15 mouse cellular contexts compared by ENCODE assay signal in the genomic region with DNA sequence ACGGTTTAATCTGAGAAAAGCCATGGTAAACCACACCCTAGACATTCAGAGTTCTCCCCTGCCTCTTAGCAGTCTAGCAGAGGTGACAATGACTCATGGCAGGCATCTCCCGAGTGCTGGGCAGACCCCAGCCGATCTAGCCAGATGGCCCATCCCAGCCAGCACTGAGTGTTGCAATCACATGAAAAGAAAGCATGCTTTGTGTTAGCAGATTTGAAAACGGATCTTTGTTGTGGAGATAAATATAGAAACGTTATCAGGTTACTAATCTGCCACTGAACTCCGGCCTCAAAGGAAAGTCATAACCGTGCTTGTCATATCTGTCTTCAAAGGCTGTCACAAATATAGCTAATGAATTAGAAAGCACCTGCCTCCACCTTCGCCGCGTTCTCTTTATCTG. TPM values are rescaled to one million over a fixed set of nuclear protein-coding genes. Genes with fewer than 3 reads are reported as not detected.
A peak's percentile ranks its signal among the peaks of the same experiment; 100 is the strongest.
DNase-seq lines count a peak whose midpoint lies in the region; ATAC-seq and TF ChIP-seq lines count a peak whose summit lies in the region.
"Had no signal": no experiment of that assay in that cellular context is flagged by ENCODE, and none has a peak within 500 bp of the region (broad histone marks: within the 10 kb centered on the region; RNA-seq: fewer than 3 reads in every experiment).

No protein-coding gene starts in this region.

- H3K36me3 ChIP-seq in forebrain, embryonic 14.5 days (ENCODE audit: control insufficient read depth, insufficient read depth, low read length): no peaks in the 10 kb centered on the region
- no peaks in the 10 kb centered on the region for H3K36me3 ChIP-seq in forebrain, embryonic 12.5 days (replicated peaks)
- no peaks in the 10 kb centered on the region for H3K36me3 ChIP-seq in lung, embryonic 14.5 days (ENCODE audit: insufficient read depth)
- H3K36me3 ChIP-seq in forebrain, embryonic 16.5 days (ENCODE audit: control insufficient read depth, insufficient read depth): no peaks in the 10 kb centered on the region
- H3K36me3 ChIP-seq in stomach, embryonic 16.5 days (ENCODE audit: control insufficient read depth, insufficient read depth, low read length): no peaks in the 10 kb centered on the region
- H3K36me3 ChIP-seq: neural tube, embryonic 12.5 days had no signal

- no peak overlapping the region for H3K9ac ChIP-seq in forebrain, embryonic 14.5 days (ENCODE audit: low read length)
- H3K9ac ChIP-seq in forebrain, embryonic 12.5 days: no peak overlapping the region
- H3K9ac ChIP-seq in lung, embryonic 14.5 days: no peak overlapping the region
- no peak overlapping the region for H3K9ac ChIP-seq in forebrain, embryonic 16.5 days (replicated peaks; ENCODE audit: low read depth, low read length)
- H3K9ac ChIP-seq in stomach, embryonic 16.5 days (ENCODE audit: low read length): no peak overlapping the region
- H3K9ac ChIP-seq: neural tube, embryonic 12.5 days had no signal

- TF ChIP-seq CTCF in lung, embryonic 14.5 days (IDR thresholded peaks at IDR 0.05; ENCODE audit: low read depth): no peak

- peaks cover 2% of the 10 kb centered on the region; the same call in 1 of the 2 replicates for H3K4me1 ChIP-seq in forebrain, embryonic 14.5 days (ENCODE audit: control insufficient read depth, insufficient read depth, low read length)
- peaks cover 6% of the 10 kb centered on the region for H3K4me1 ChIP-seq in forebrain, embryonic 12.5 days
- H3K4me1 ChIP-seq in lung, embryonic 14.5 days (ENCODE audit: insufficient read depth): peaks cover 6% of the 10 kb centered on the region; the same call in 1 of the 2 replicates
- 0 out of 2 replicates have a peak, but pooled peaks cover 2% of the 10 kb centered on the region for H3K4me1 ChIP-seq in forebrain, embryonic 16.5 days (replicated peaks; ENCODE audit: control insufficient read depth, insufficient read depth, low read length)
- H3K4me1 ChIP-seq in stomach, embryonic 16.5 days (ENCODE audit: control insufficient read depth, insufficient read depth, low read length): no peaks in the 10 kb centered on the region
- H3K4me1 ChIP-seq: neural tube, embryonic 12.5 days had no signal

- no peak overlapping the region for H3K4me2 ChIP-seq in forebrain, embryonic 14.5 days (ENCODE audit: low read length)
- no peak overlapping the region for H3K4me2 ChIP-seq in forebrain, embryonic 12.5 days
- no peak overlapping the region for H3K4me2 ChIP-seq in lung, embryonic 14.5 days
- H3K4me2 ChIP-seq in forebrain, embryonic 16.5 days (ENCODE audit: low read length): no peak overlapping the region
- H3K4me2 ChIP-seq in stomach, embryonic 16.5 days (ENCODE audit: low read depth, low read length): peak overlapping the region; percentile 5; the same call in 1 of the 2 replicates
- H3K4me2 ChIP-seq: midbrain, embryonic 11.5 days; neural tube, embryonic 12.5 days had no signal

- ATAC-seq in forebrain, embryonic 14.5 days: peak; percentile 51; the same call in 1 of the 2 replicates
- no peak for ATAC-seq in forebrain, embryonic 12.5 days (ENCODE audit: low FRiP score)
- peak; percentile 24; the same call in 1 of the 2 replicates for ATAC-seq in lung, embryonic 14.5 days (ENCODE audit: insufficient read depth)
- peak; percentile 53; the same call in 1 of the 2 replicates for ATAC-seq in forebrain, embryonic 16.5 days
- ATAC-seq in stomach, embryonic 16.5 days (ENCODE audit: insufficient read depth, low FRiP score): no peak
- ATAC-seq: hindbrain, postnatal 0 days had no signal

- WGBS in forebrain, embryonic 14.5 days: 42% methylated on average over 10 of the region's 10 CpGs
- 49% methylated on average over 10 of the region's 10 CpGs for WGBS in forebrain, embryonic 12.5 days
- 40% methylated on average over 10 of the region's 10 CpGs for WGBS in lung, embryonic 14.5 days
- 41% methylated on average over 10 of the region's 10 CpGs for WGBS in forebrain, embryonic 16.5 days
- 40% methylated on average over 10 of the region's 10 CpGs for WGBS in stomach, embryonic 16.5 days

- DNase-seq in forebrain, embryonic 14.5 days (ENCODE audit: low spot score): no peak
- DNase-seq in lung, embryonic 14.5 days: no peak
- no peak for DNase-seq in lung, postnatal 4 days
- DNase-seq in layer of hippocampus, postnatal 25 days (ENCODE audit: extremely low spot score in 1 of 2, low spot score in 1 of 2): no peak
- no peak for DNase-seq in ovary, adult 18-20 months (ENCODE audit: low spot score)
- DNase-seq: gastrocnemius, postnatal 25 days; kidney, postnatal 4 days; lung, adult 2 months; thymus, adult 18-20 months had no signal

- no peaks in the 10 kb centered on the region for H3K27me3 ChIP-seq in forebrain, embryonic 14.5 days (replicated peaks; ENCODE audit: control insufficient read depth, insufficient read depth, low read length)
- H3K27me3 ChIP-seq in forebrain, embryonic 12.5 days: no peaks in the 10 kb centered on the region
- H3K27me3 ChIP-seq in lung, embryonic 14.5 days (ENCODE audit: insufficient read depth, low read length): no peaks in the 10 kb centered on the region
- no peaks in the 10 kb centered on the region for H3K27me3 ChIP-seq in forebrain, embryonic 16.5 days (replicated peaks; ENCODE audit: control insufficient read depth, insufficient read depth, low read length)
- no peaks in the 10 kb centered on the region for H3K27me3 ChIP-seq in stomach, embryonic 16.5 days (ENCODE audit: control insufficient read depth, insufficient read depth, low read length)
- H3K27me3 ChIP-seq: neural tube, embryonic 12.5 days had no signal

- no peak overlapping the region for H3K27ac ChIP-seq in forebrain, embryonic 14.5 days (ENCODE audit: low read depth, low read length)
- H3K27ac ChIP-seq in forebrain, embryonic 12.5 days: no peak overlapping the region
- no peak overlapping the region for H3K27ac ChIP-seq in lung, embryonic 14.5 days (ENCODE audit: low read depth)
- H3K27ac ChIP-seq in forebrain, embryonic 16.5 days (ENCODE audit: low read length): no peak overlapping the region
- H3K27ac ChIP-seq in stomach, embryonic 16.5 days (ENCODE audit: low read length): no peak overlapping the region
- H3K27ac ChIP-seq: hindbrain, postnatal 0 days; neural tube, embryonic 12.5 days had no signal

- no peak overlapping the region for H3K4me3 ChIP-seq in forebrain, embryonic 14.5 days (ENCODE audit: low read depth, low read length)
- no peak overlapping the region for H3K4me3 ChIP-seq in forebrain, embryonic 12.5 days (replicated peaks)
- H3K4me3 ChIP-seq in lung, embryonic 14.5 days (ENCODE audit: low read depth, low read length): no peak overlapping the region
- H3K4me3 ChIP-seq in forebrain, embryonic 16.5 days (replicated peaks; ENCODE audit: low read length): no peak overlapping the region
- no peak overlapping the region for H3K4me3 ChIP-seq in stomach, embryonic 16.5 days (replicated peaks; ENCODE audit: low read length)
- H3K4me3 ChIP-seq: neural tube, embryonic 12.5 days had no signal

- no peaks in the 10 kb centered on the region for H3K9me3 ChIP-seq in forebrain, embryonic 14.5 days (replicated peaks; ENCODE audit: control insufficient read depth, low read length)
- no peaks in the 10 kb centered on the region for H3K9me3 ChIP-seq in forebrain, embryonic 12.5 days
- no peaks in the 10 kb centered on the region for H3K9me3 ChIP-seq in lung, embryonic 14.5 days (ENCODE audit: low read depth, low read length)
- H3K9me3 ChIP-seq in forebrain, embryonic 16.5 days (ENCODE audit: control insufficient read depth, low read length): no peaks in the 10 kb centered on the region
- H3K9me3 ChIP-seq in stomach, embryonic 16.5 days (replicated peaks; ENCODE audit: control insufficient read depth, low read length): no peaks in the 10 kb centered on the region
- H3K9me3 ChIP-seq: neural tube, embryonic 12.5 days had no signal

RNA-seq across cellular contexts. Expression of a gene that starts 47.4 kb away (rescaled TPM):
- polyA plus RNA-seq in forebrain, embryonic 14.5 days (2014; fragmentation: Nextera tagmentation; extraction: Ambion mirVana): 0.79 and 1.6 TPM in 2 replicates
- polyA plus RNA-seq in forebrain, embryonic 12.5 days (2016; fragmentation: Nextera tagmentation; extraction: Ambion mirVana): 7.6 and 11.8 TPM in 2 replicates
- 1.9 and 2.1 TPM in 2 replicates for polyA plus RNA-seq in lung, embryonic 14.5 days (2014; fragmentation: Nextera tagmentation; extraction: Ambion mirVana)
- 1.5 and 1.8 TPM in 2 replicates for polyA plus RNA-seq in forebrain, embryonic 16.5 days (2015; fragmentation: Nextera tagmentation; extraction: Ambion mirVana)
- 10.0 TPM in 2 replicates for polyA plus RNA-seq in stomach, embryonic 16.5 days (2015; fragmentation: Nextera tagmentation; extraction: Ambion mirVana)
- under 1 TPM; 0.22 to 0.45 TPM for total RNA-seq in layer of hippocampus, postnatal 25 days (2021)

Comparison
In these comparisons a context has a peak if more than half of its experiments do, and no peak if none do; other contexts are left out.
1. ATAC-seq: peak in forebrain, embryonic 14.5 days (single experiment), lung, embryonic 14.5 days (single experiment) and forebrain, embryonic 16.5 days (single experiment); none in forebrain, embryonic 12.5 days (single experiment) and stomach, embryonic 16.5 days (single experiment).